Mouse (Mus musculus): ENCODE data around the gene Morc1. TPM values are rescaled to one million over a fixed set of nuclear protein-coding genes. Genes with fewer than 3 reads are reported as not detected.

Gene Morc1
- total RNA-seq (2014; rRNA removed) (0.11 TPM in 1 of 2 replicates, not detected in the other), polyA plus RNA-seq (2015; fragmentation: Nextera tagmentation; extraction: Ambion mirVana) (0.11 and 0.23 TPM in 2 replicates)

DNA sequence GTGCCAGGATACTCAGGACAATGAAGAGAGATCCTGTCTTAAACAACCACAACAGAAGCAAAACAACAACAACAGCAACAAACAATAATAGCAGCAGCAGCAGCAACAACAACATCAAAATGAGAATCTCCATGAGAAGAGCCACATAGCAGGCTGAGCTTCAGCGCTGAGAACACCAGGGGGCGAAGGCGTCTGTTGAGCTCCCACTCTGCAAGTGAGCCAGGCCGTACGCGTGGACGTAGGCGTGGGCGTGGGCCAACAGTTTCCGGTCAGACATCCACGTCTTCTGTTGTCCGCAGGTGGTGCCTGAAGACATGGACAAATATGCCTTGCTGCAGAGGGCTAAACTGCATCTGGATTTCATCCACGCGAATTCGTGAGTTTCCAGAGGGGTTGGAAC, at the start of gene Morc1:
Gene Morc1, plus strand, starts transcription at position 211 of the 400 bp plus-strand sequence.
- no peak within 1 kb of the TSS for H3K4me2 ChIP-seq (ENCODE audit: low read depth, low read length, poor library complexity, severe bottlenecking)
- no peak; the same call in 1 of the 2 replicates for TF ChIP-seq CTCF (IDR thresholded peaks at IDR 0.05)
- no peaks in the 10 kb centered on the region for H3K36me3 ChIP-seq (ENCODE audit: insufficient read depth, low read length)
- 94% methylated on average over 15 of the region's 15 CpGs for WGBS
- DNase-seq (ENCODE audit: low spot score) = no peak
- no peak within 1 kb of the TSS for H3K4me3 ChIP-seq (ENCODE audit: low read depth, low read length)
- H3K9ac ChIP-seq (replicated peaks; ENCODE audit: low read length, poor library complexity, severe bottlenecking) = no peak within 1 kb of the TSS
- H3K27me3 ChIP-seq (ENCODE audit: insufficient read depth, low read length) = no peaks in the 10 kb centered on the region
- no peak within 1 kb of the TSS for H3K27ac ChIP-seq (ENCODE audit: low read depth, low read length)
- ATAC-seq (ENCODE audit: low FRiP score) = no peak
- H3K9me3 ChIP-seq (ENCODE audit: low read length) = no peaks in the 10 kb centered on the region
- no peaks in the 10 kb centered on the region for H3K4me1 ChIP-seq (ENCODE audit: insufficient read depth, low read length)

DNA sequence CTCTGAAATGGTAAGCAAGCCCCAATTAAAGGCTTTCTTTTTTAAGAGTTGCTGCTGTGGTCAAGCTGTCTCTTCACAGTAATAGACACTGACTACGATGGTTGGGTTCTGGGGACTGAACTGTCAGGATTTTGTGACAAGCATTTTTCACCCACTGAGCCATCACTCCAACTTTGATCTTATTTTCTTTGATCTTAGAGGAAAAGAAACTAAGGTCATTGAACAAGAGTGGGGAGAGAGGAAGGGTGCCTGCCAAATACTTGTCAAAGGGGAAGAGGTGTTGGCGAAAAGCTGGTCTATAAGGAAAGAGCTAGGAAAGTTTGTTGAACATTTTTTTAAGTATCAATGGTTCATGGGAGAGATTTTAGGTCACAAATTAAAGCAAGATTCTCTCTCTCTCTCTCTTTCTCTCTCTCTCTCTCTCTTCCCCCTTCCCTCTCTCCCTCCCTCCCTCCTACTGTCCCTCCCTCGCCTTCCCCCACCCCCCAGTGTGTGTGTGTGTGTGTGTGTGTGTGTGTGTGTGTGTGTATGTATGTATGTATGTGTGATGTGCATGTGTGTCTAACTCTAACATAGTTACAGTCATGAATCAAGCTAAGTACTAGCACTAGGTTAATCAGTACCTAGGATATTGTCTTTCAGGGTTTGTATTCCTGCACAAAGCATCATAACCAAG, 47.3 kb upstream of the Morc1 start:
- no peaks in the 10 kb centered on the region for H3K36me3 ChIP-seq (ENCODE audit: insufficient read depth, low read length)
- H3K4me2 ChIP-seq (ENCODE audit: low read depth, low read length, poor library complexity, severe bottlenecking) = no peak overlapping the region
- no peaks in the 10 kb centered on the region for H3K4me1 ChIP-seq (ENCODE audit: insufficient read depth, low read length)
- no peak for DNase-seq (ENCODE audit: low spot score)
- H3K9me3 ChIP-seq (ENCODE audit: low read length) = no peaks in the 10 kb centered on the region
- ATAC-seq (ENCODE audit: low FRiP score) = no peak
- H3K9ac ChIP-seq (replicated peaks; ENCODE audit: low read length, poor library complexity, severe bottlenecking) = no peak overlapping the region
- no peak overlapping the region for H3K27ac ChIP-seq (ENCODE audit: low read depth, low read length)
- H3K4me3 ChIP-seq (ENCODE audit: low read depth, low read length) = no peak overlapping the region
- WGBS = 67% methylated on average over 3 of the region's 3 CpGs
- no peak for TF ChIP-seq CTCF (IDR thresholded peaks at IDR 0.05)
- no peaks in the 10 kb centered on the region for H3K27me3 ChIP-seq (ENCODE audit: insufficient read depth, low read length)

- Histone ChIP-seq H3K4me1 (ENCODE audit: insufficient read depth, low read length) (no peaks in the 10 kb centered on the region), H3K4me3 (ENCODE audit: low read depth, low read length) (no peak overlapping the region), H3K27me3 (ENCODE audit: insufficient read depth, low read length) (no peaks in the 10 kb centered on the region), H3K27ac (ENCODE audit: low read depth, low read length) (no peak overlapping the region), H3K9ac (replicated peaks; ENCODE audit: low read length, poor library complexity, severe bottlenecking) (no peak overlapping the region), H3K36me3 (ENCODE audit: insufficient read depth, low read length) (no peaks in the 10 kb centered on the region), H3K9me3 (ENCODE audit: low read length) (no peaks in the 10 kb centered on the region), H3K4me2 (ENCODE audit: low read depth, low read length, poor library complexity, severe bottlenecking) (no peak overlapping the region)
- 80% methylated on average over 2 of the region's 2 CpGs for WGBS
- no peak for TF ChIP-seq CTCF (IDR thresholded peaks at IDR 0.05)
- no peak for DNase-seq (ENCODE audit: low spot score)
- no peak for ATAC-seq (ENCODE audit: low FRiP score)
These were observed 44.1 kb upstream of the Morc1 start for GRCm38 (mm10) chr16:48386982-48387381.

- no peak overlapping the region for H3K9ac ChIP-seq (replicated peaks; ENCODE audit: low read length, poor library complexity, severe bottlenecking)
- H3K4me1 ChIP-seq (ENCODE audit: insufficient read depth, low read length) = no peaks in the 10 kb centered on the region
- H3K36me3 ChIP-seq (ENCODE audit: insufficient read depth, low read length) = no peaks in the 10 kb centered on the region
- WGBS = 90% methylated on average over 2 of the region's 2 CpGs
- no peak overlapping the region for H3K4me2 ChIP-seq (ENCODE audit: low read depth, low read length, poor library complexity, severe bottlenecking)
- no peak for TF ChIP-seq CTCF (IDR thresholded peaks at IDR 0.05)
- H3K9me3 ChIP-seq (ENCODE audit: low read length) = no peaks in the 10 kb centered on the region
- no peak overlapping the region for H3K4me3 ChIP-seq (ENCODE audit: low read depth, low read length)
- H3K27me3 ChIP-seq (ENCODE audit: insufficient read depth, low read length) = no peaks in the 10 kb centered on the region
- DNase-seq (ENCODE audit: low spot score) = no peak
- no peak overlapping the region for H3K27ac ChIP-seq (ENCODE audit: low read depth, low read length)
- no peak for ATAC-seq (ENCODE audit: low FRiP score)
These were observed 35.8 kb upstream of the Morc1 start for GRCm38 (mm10) chr16:48395278-48395677.

GRCm38 (mm10) chr16:48402963-48403362, 28.1 kb upstream of the Morc1 start:
- Histone ChIP-seq H3K27ac (ENCODE audit: low read depth, low read length) (no peak overlapping the region), H3K9me3 (ENCODE audit: low read length) (no peaks in the 10 kb centered on the region), H3K4me3 (ENCODE audit: low read depth, low read length) (no peak overlapping the region), H3K36me3 (ENCODE audit: insufficient read depth, low read length) (no peaks in the 10 kb centered on the region), H3K27me3 (ENCODE audit: insufficient read depth, low read length) (no peaks in the 10 kb centered on the region), H3K4me1 (ENCODE audit: insufficient read depth, low read length) (no peaks in the 10 kb centered on the region), H3K9ac (replicated peaks; ENCODE audit: low read length, poor library complexity, severe bottlenecking) (no peak overlapping the region), H3K4me2 (ENCODE audit: low read depth, low read length, poor library complexity, severe bottlenecking) (no peak overlapping the region)
- WGBS = 75% methylated on average over 4 of the region's 4 CpGs
- no peak for TF ChIP-seq CTCF (IDR thresholded peaks at IDR 0.05)
- no peak for DNase-seq (ENCODE audit: low spot score)
- no peak for ATAC-seq (ENCODE audit: low FRiP score)

- Histone ChIP-seq H3K4me3 (ENCODE audit: low read depth, low read length) (no peak overlapping the region), H3K4me2 (ENCODE audit: low read depth, low read length, poor library complexity, severe bottlenecking) (no peak overlapping the region), H3K27ac (ENCODE audit: low read depth, low read length) (no peak overlapping the region), H3K36me3 (ENCODE audit: insufficient read depth, low read length) (no peaks in the 10 kb centered on the region), H3K9me3 (ENCODE audit: low read length) (no peaks in the 10 kb centered on the region), H3K4me1 (ENCODE audit: insufficient read depth, low read length) (no peaks in the 10 kb centered on the region), H3K9ac (replicated peaks; ENCODE audit: low read length, poor library complexity, severe bottlenecking) (no peak overlapping the region), H3K27me3 (ENCODE audit: insufficient read depth, low read length) (no peaks in the 10 kb centered on the region)
- WGBS = 93% methylated on average over 3 of the region's 3 CpGs
- ATAC-seq (ENCODE audit: low FRiP score) (no peak), DNase-seq (ENCODE audit: low spot score) (no peak)
- TF ChIP-seq CTCF (IDR thresholded peaks at IDR 0.05) = no peak
These were observed 27.6 kb upstream of the Morc1 start for GRCm38 (mm10) chr16:48403423-48403822.
